Comparison of ENCODE assay signal across 29 mouse cellular contexts in genomic region chr1:144168921-144169320, GRCm38 (mm10). TPM values are rescaled to one million over a fixed set of nuclear protein-coding genes. Genes with fewer than 3 reads are reported as not detected.
DNase-seq lines count a peak whose midpoint lies in the region; ATAC-seq and TF ChIP-seq lines count a peak whose summit lies in the region.
"Had no signal": no experiment of that assay in that cellular context is flagged by ENCODE, and none has a peak within 500 bp of the region (broad histone marks: within the 10 kb centered on the region; RNA-seq: fewer than 3 reads in every experiment).

No protein-coding gene starts in this region.

- peaks cover 35% of the 10 kb centered on the region for H3K79me2 ChIP-seq in CH12.LX (replicated peaks; ENCODE audit: control insufficient read depth, extremely low read depth, insufficient read depth, poor library complexity, severe bottlenecking)

- H3K36me3 ChIP-seq in CH12.LX (replicated peaks in 1 of 2; ENCODE audit: control insufficient read depth in 1 of 2, insufficient read depth in 1 of 2, low read length in 1 of 2): peaks cover 19 to 33% of the 10 kb centered on the region in 2 experiments
- H3K36me3 ChIP-seq: embryonic facial prominence, embryonic 12.5 days; embryonic facial prominence, embryonic 15.5 days; hindbrain, embryonic 12.5 days; hindbrain, embryonic 15.5 days had no signal

- no peaks in the 10 kb centered on the region for H3K9me3 ChIP-seq in CH12.LX (replicated peaks; ENCODE audit: low read length)
- H3K9me3 ChIP-seq: embryonic facial prominence, embryonic 12.5 days; embryonic facial prominence, embryonic 15.5 days; G1E; hindbrain, embryonic 12.5 days; hindbrain, embryonic 15.5 days had no signal

- TF ChIP-seq CTCF in layer of hippocampus, adult 2 months (conservative IDR thresholded peaks at IDR 0.05): no peak
- no peak for TF ChIP-seq CTCF in CH12.LX (conservative IDR thresholded peaks at IDR 0.05 in 1 of 2, IDR thresholded peaks at IDR 0.05 in 1 of 2; ENCODE audit: low read depth in 2 of 2, low read length in 2 of 2)

- H3K4me2 ChIP-seq in CH12.LX (ENCODE audit: insufficient read depth, low read depth, poor library complexity, severe bottlenecking): peak overlapping the region; percentile 77
- H3K4me2 ChIP-seq: embryonic facial prominence, embryonic 12.5 days; embryonic facial prominence, embryonic 15.5 days; heart, embryonic 11.5 days; hindbrain, embryonic 12.5 days; hindbrain, embryonic 15.5 days had no signal

- ATAC-seq in megakaryocyte-erythroid progenitor cell, adult 5-6 weeks (replicated peaks; ENCODE audit: low FRiP score, low TSS enrichment, poor library complexity, severe bottlenecking): no peak
- ATAC-seq: forebrain, embryonic 14.5 days; forebrain, postnatal 0 days; intestine, postnatal 0 days had no signal

- peak; percentile 89 for TF ChIP-seq EP300 in CH12.LX (IDR thresholded peaks at IDR 0.05; ENCODE audit: low read length)

- dilution Hi-C loops in CH12.LX (cut with MboI; ENCODE audit: extremely low pct_ligation_motif_present, extremely low pct_unique_long_range_greater_than_20kb, low sequenced_read_pairs): no loop called here

- TF ChIP-seq POLR2A in CH12.LX (IDR thresholded peaks at IDR 0.05; ENCODE audit: low read depth, low read length): peak; percentile 67

- TF ChIP-seq RAD21 in CH12.LX (IDR thresholded peaks at IDR 0.05; ENCODE audit: low read depth, low read length): peak; percentile 3

- peak overlapping the region; percentile 74 for H3K9ac ChIP-seq in CH12.LX (ENCODE audit: insufficient read depth, low read depth)
- H3K9ac ChIP-seq: embryonic facial prominence, embryonic 12.5 days; embryonic facial prominence, embryonic 15.5 days; forebrain, postnatal 0 days; hindbrain, embryonic 12.5 days; hindbrain, embryonic 15.5 days had no signal

- in situ Hi-C loops in CH12.LX (cut with MboI; ENCODE audit: low pct_ligation_motif_present, low pct_unique_long_range_greater_than_20kb, low sequenced_read_pairs): no loop called here

- H3K4me1 ChIP-seq in CH12.LX (ENCODE audit: control insufficient read depth in 1 of 2, insufficient read depth in 2 of 2): peaks cover 9 to 50% of the 10 kb centered on the region in 2 experiments
- H3K4me1 ChIP-seq: embryonic facial prominence, embryonic 12.5 days; embryonic facial prominence, embryonic 15.5 days; hindbrain, embryonic 12.5 days; hindbrain, embryonic 15.5 days had no signal

- no peaks in the 10 kb centered on the region for H3K27me3 ChIP-seq in CH12.LX (replicated peaks)
- H3K27me3 ChIP-seq: embryonic facial prominence, embryonic 12.5 days; embryonic facial prominence, embryonic 15.5 days; hindbrain, embryonic 12.5 days; hindbrain, embryonic 15.5 days had no signal

- peak overlapping the region; percentile 15; the same call in 1 of the 2 replicates for H3K27ac ChIP-seq in layer of hippocampus, adult 2 months
- H3K27ac ChIP-seq in CH12.LX (ENCODE audit: insufficient read depth, low read depth): peak overlapping the region; percentile 83
- H3K27ac ChIP-seq: embryonic facial prominence, embryonic 12.5 days; embryonic facial prominence, embryonic 15.5 days; gastrocnemius, adult 2 months; hindbrain, embryonic 12.5 days; hindbrain, embryonic 15.5 days had no signal

- DNase-seq in layer of hippocampus, adult 2 months (ENCODE audit: low spot score in 2 of 2): no peak
- no peak for DNase-seq in layer of hippocampus, adult 8-10 months (ENCODE audit: low spot score in 2 of 2)
- peak; percentile 81 for DNase-seq in CH12.LX (ENCODE audit: extremely low read depth)
- DNase-seq in brain, adult 2 months (ENCODE audit: low read depth, low spot score): peak; percentile 59
- DNase-seq in spleen, postnatal 4 days (ENCODE audit: low spot score in 2 of 2): no peak
- DNase-seq: adrenal gland, adult 8-10 months; cerebellum, adult 2 months; cerebellum, adult 9-11 months; cerebellum, postnatal 25 days; forebrain, postnatal 0 days; gastrocnemius, adult 2 months; gastrocnemius, postnatal 14 days; heart, adult 11 months had no signal

- H3K4me3 ChIP-seq in layer of hippocampus, adult 2 months: no peak overlapping the region
- H3K4me3 ChIP-seq in CH12.LX (replicated peaks in 1 of 3; ENCODE audit: low read depth in 2 of 3, low read length in 2 of 3, poor library complexity in 1 of 3): no peak overlapping the region
- H3K4me3 ChIP-seq: embryonic facial prominence, embryonic 12.5 days; embryonic facial prominence, embryonic 15.5 days; erythroblast, embryonic 14.5 days; gastrocnemius, adult 2 months; hindbrain, embryonic 12.5 days; hindbrain, embryonic 15.5 days had no signal

TF ChIP-seq in CH12.LX, 34 proteins besides CTCF, POLR2A, EP300 and RAD21:
- TF ChIP-seq TBP (conservative IDR thresholded peaks at IDR 0.05; ENCODE audit: low read depth, low read length) (peak; percentile 76; the same call in 1 of the 2 replicates), POLR2AphosphoS2 (IDR thresholded peaks at IDR 0.05; ENCODE audit: low read depth, low read length) (peak; percentile 67; the same call in 1 of the 2 replicates), BHLHE40 (IDR thresholded peaks at IDR 0.05; ENCODE audit: low read depth, low read length) (peak; percentile 65), SMC3 (IDR thresholded peaks at IDR 0.05; ENCODE audit: low read depth, low read length) (no peak), ZKSCAN1 (IDR thresholded peaks at IDR 0.05; ENCODE audit: borderline replicate concordance, low read depth, low read length) (no peak), PAX5 (IDR thresholded peaks at IDR 0.05; ENCODE audit: low read length) (no peak), CHD2 (IDR thresholded peaks at IDR 0.05; ENCODE audit: low read length) (no peak), CHD1 (IDR thresholded peaks at IDR 0.05; ENCODE audit: low read depth, low read length) (no peak), MYC (IDR thresholded peaks at IDR 0.05; ENCODE audit: low read depth, low read length) (no peak), E2F4 (IDR thresholded peaks at IDR 0.05; ENCODE audit: insufficient replicate concordance, low read depth, low read length) (0 out of 2 replicates have a peak, but pooled peaks have one; percentile 69), IRF4 (IDR thresholded peaks at IDR 0.05; ENCODE audit: low read depth, low read length) (peak; percentile 75), MAZ (IDR thresholded peaks at IDR 0.05; ENCODE audit: low read depth, low read length) (0 out of 2 replicates have a peak, but pooled peaks have one; percentile 22), HCFC1 (IDR thresholded peaks at IDR 0.05; ENCODE audit: low read depth, low read length) (no peak), MAFK (IDR thresholded peaks at IDR 0.05; ENCODE audit: insufficient replicate concordance, low read length) (peak; percentile 53; the same call in 1 of the 2 replicates), UBTF (IDR thresholded peaks at IDR 0.05; ENCODE audit: low read depth, low read length) (no peak), JUND (conservative IDR thresholded peaks at IDR 0.05; ENCODE audit: low read depth, low read length) (peak; percentile 81), ZMIZ1 (IDR thresholded peaks at IDR 0.05; ENCODE audit: low read depth, low read length) (no peak), MEF2A (IDR thresholded peaks at IDR 0.05; ENCODE audit: borderline replicate concordance, low read depth, low read length) (no peak; the same call in 1 of the 2 replicates), USF1 (IDR thresholded peaks at IDR 0.05; ENCODE audit: low read depth, low read length) (no peak), TCF12 (IDR thresholded peaks at IDR 0.05; ENCODE audit: low read depth, low read length) (peak; percentile 53), JUN (IDR thresholded peaks at IDR 0.05; ENCODE audit: insufficient read depth, low read depth, low read length) (peak; percentile 71), ELF1 (IDR thresholded peaks at IDR 0.05; ENCODE audit: low read depth, low read length) (peak; percentile 66; the same call in 1 of the 2 replicates), NRF1 (IDR thresholded peaks at IDR 0.05; ENCODE audit: low read depth, low read length) (no peak), NELFE (IDR thresholded peaks at IDR 0.05; ENCODE audit: low read depth, low read length) (0 out of 2 replicates have a peak, but pooled peaks have one; percentile 26), ZNF384 (IDR thresholded peaks at IDR 0.05; ENCODE audit: low read depth, low read length) (no peak), MXI1 (IDR thresholded peaks at IDR 0.05; ENCODE audit: low read depth, low read length) (no peak), ETS1 (conservative IDR thresholded peaks at IDR 0.05; ENCODE audit: low read depth, low read length) (peak; percentile 73), SIN3A (IDR thresholded peaks at IDR 0.05; ENCODE audit: low read length) (peak; percentile 45; the same call in 1 of the 2 replicates), USF2 (conservative IDR thresholded peaks at IDR 0.05; ENCODE audit: low read depth, low read length) (no peak), RCOR1 (conservative IDR thresholded peaks at IDR 0.05; ENCODE audit: low read depth, low read length) (no peak), KAT2A (IDR thresholded peaks at IDR 0.05; ENCODE audit: insufficient replicate concordance, low read length) (no peak), MAX (IDR thresholded peaks at IDR 0.05; ENCODE audit: low read length) (no peak), ZC3H11A (IDR thresholded peaks at IDR 0.05; ENCODE audit: low read depth, low read length) (no peak), GABPA (IDR thresholded peaks at IDR 0.05; ENCODE audit: insufficient replicate concordance, low read depth, low read length) (no peak)

RNA-seq across cellular contexts. Expression of gene Rgs13, which starts 8.3 kb away (rescaled TPM):
- 1 to 10 TPM; 1.1 to 1.4 TPM for total RNA-seq in layer of hippocampus, adult 2 months (2021)
- 1 to 10 TPM in 2 of 4 experiments, under 1 TPM in 2; 0.56 to 1.6 (median 1.0) TPM for total RNA-seq in layer of hippocampus, adult 8-10 months (2022)
- total RNA-seq in CH12.LX (2012; rRNA removed): 149 and 168 TPM in 2 replicates
- total RNA-seq in CH12.LX (2014; rRNA removed): 1,247 and 1,500 TPM in 2 replicates
- polyA plus RNA-seq in CH12.LX (2012; ENCODE audit: insufficient read length, low read depth): 619 and 698 TPM in 2 replicates
- total RNA-seq in megakaryocyte-erythroid progenitor cell, adult 5-6 weeks (2014; fragmentation: Nextera tagmentation): not detected in 2 replicates
- not detected in 2 replicates for total RNA-seq in megakaryocyte-erythroid progenitor cell, adult 5-6 weeks (2017)
- total RNA-seq: adrenal gland, adult 8-10 months; common myeloid progenitor, adult 5-6 weeks; gastrocnemius, adult 2 months; heart, adult 8-10 months; heart, postnatal 25 days; hematopoietic stem cell, adult 5-6 weeks had no signal
- polyA plus RNA-seq: cerebellum, adult 2 months; erythroblast, embryonic 14.5 days; heart, embryonic 11.5 days; heart, embryonic 14.5 days; intestine, embryonic 14.5 days had no signal

Comparison
In these comparisons a context has a peak if more than half of its experiments do, and no peak if none do; other contexts are left out.
1. DNase-seq: peak in CH12.LX (single experiment) and brain, adult 2 months (single experiment); none in layer of hippocampus, adult 2 months (0 of 2), layer of hippocampus, adult 8-10 months (0 of 2) and spleen, postnatal 4 days (0 of 2).
2. RNA of gene Rgs13, which starts 8.3 kb away (total RNA-seq): 149 to 1,500 TPM in CH12.LX; 1.1 to 1.4 TPM in layer of hippocampus, adult 2 months, 0.56 to 1.6 TPM in layer of hippocampus, adult 8-10 months and not detected in megakaryocyte-erythroid progenitor cell, adult 5-6 weeks; every median in the first group is over 10 times any median in the second.